Mouse (Mus musculus): ENCODE results near the gene Ivns1abp. TPM values are rescaled to one million over a fixed set of nuclear protein-coding genes. Genes with fewer than 3 reads are reported as not detected.
A peak's percentile ranks its signal among the peaks of the same experiment; 100 is the strongest.
"Not testable (repeated sequence)": the region's sequence is repeated elsewhere in the genome, so short reads cannot be mapped to it uniquely, and the experiment has no call there.

Gene Ivns1abp
- polyA plus RNA-seq, 1 experiment = not detected

- Histone ChIP-seq H3K27ac (ENCODE audit: insufficient read depth, low read depth, low read length) (peak overlapping the region; percentile 72), H3K4me1 (ENCODE audit: control insufficient read depth, insufficient read depth, low read length) (no peaks in the 10 kb centered on the region; the same call in 1 of the 2 replicates), H3K4me3 (ENCODE audit: insufficient read depth, low read depth, low read length) (peak overlapping the region; percentile 79)
- under 1% methylated on average over 55 of the region's 55 CpGs for WGBS
- TF ChIP-seq CTCF (IDR thresholded peaks at IDR 0.05; ENCODE audit: insufficient read depth, low read depth, low read length) = no peak
- 0 out of 2 replicates have a peak, but pooled peaks have one; percentile 40 for TF ChIP-seq POLR2A (IDR thresholded peaks at IDR 0.05; ENCODE audit: insufficient read depth, low read depth, low read length)
Observed at GRCm38 (mm10) chr1:151345109-151345862, 1.0 kb downstream of the Ivns1abp start.

GRCm38 (mm10) chr1:151345863-151346195 lies 1.6 kb downstream of the Ivns1abp start:
- TF ChIP-seq CTCF (IDR thresholded peaks at IDR 0.05; ENCODE audit: insufficient read depth, low read depth, low read length) = no peak
- TF ChIP-seq POLR2A (IDR thresholded peaks at IDR 0.05; ENCODE audit: insufficient read depth, low read depth, low read length) = no peak
- no peaks in the 10 kb centered on the region; the same call in 1 of the 2 replicates for H3K4me1 ChIP-seq (ENCODE audit: control insufficient read depth, insufficient read depth, low read length)
- no peak overlapping the region for H3K4me3 ChIP-seq (ENCODE audit: insufficient read depth, low read depth, low read length)
- H3K27ac ChIP-seq (ENCODE audit: insufficient read depth, low read depth, low read length) = no peak overlapping the region

GRCm38 (mm10) chr1:151346681-151347127 lies 2.4 kb downstream of the Ivns1abp start:
- TF ChIP-seq CTCF (IDR thresholded peaks at IDR 0.05; ENCODE audit: insufficient read depth, low read depth, low read length) (no peak), POLR2A (IDR thresholded peaks at IDR 0.05; ENCODE audit: insufficient read depth, low read depth, low read length) (no peak)
- WGBS = 47% methylated on average over 6 of the region's 6 CpGs
- H3K4me1 ChIP-seq (ENCODE audit: control insufficient read depth, insufficient read depth, low read length) = no peaks in the 10 kb centered on the region; the same call in 1 of the 2 replicates
- no peak overlapping the region for H3K27ac ChIP-seq (ENCODE audit: insufficient read depth, low read depth, low read length)
- H3K4me3 ChIP-seq (ENCODE audit: insufficient read depth, low read depth, low read length) = no peak overlapping the region

GRCm38 (mm10) chr1:151348293-151348692 lies 4.0 kb downstream of the Ivns1abp start:
- 80% methylated on average over 4 of the region's 4 CpGs for WGBS
- H3K27ac ChIP-seq (ENCODE audit: insufficient read depth, low read depth, low read length); H3K4me1 ChIP-seq (ENCODE audit: control insufficient read depth, insufficient read depth, low read length); H3K4me3 ChIP-seq (ENCODE audit: insufficient read depth, low read depth, low read length): not testable (repeated sequence)

GRCm38 (mm10) chr1:151352911-151353310 lies 8.6 kb downstream of the Ivns1abp start:
- WGBS = 84% methylated on average over 2 of the region's 2 CpGs
- Histone ChIP-seq H3K4me3 (ENCODE audit: insufficient read depth, low read depth, low read length) (no peak overlapping the region), H3K27ac (ENCODE audit: insufficient read depth, low read depth, low read length) (no peak overlapping the region), H3K4me1 (ENCODE audit: control insufficient read depth, insufficient read depth, low read length) (no peaks in the 10 kb centered on the region; the same call in 1 of the 2 replicates)
- TF ChIP-seq CTCF (IDR thresholded peaks at IDR 0.05; ENCODE audit: insufficient read depth, low read depth, low read length) (no peak), POLR2A (IDR thresholded peaks at IDR 0.05; ENCODE audit: insufficient read depth, low read depth, low read length) (no peak)

GRCm38 (mm10) chr1:151355994-151356393 lies 11.7 kb downstream of the Ivns1abp start:
- Histone ChIP-seq H3K4me1 (ENCODE audit: control insufficient read depth, insufficient read depth, low read length) (no peaks in the 10 kb centered on the region), H3K4me3 (ENCODE audit: insufficient read depth, low read depth, low read length) (no peak overlapping the region), H3K27ac (ENCODE audit: insufficient read depth, low read depth, low read length) (no peak overlapping the region)
- WGBS = 93% methylated on average over 5 of the region's 5 CpGs
- TF ChIP-seq CTCF (IDR thresholded peaks at IDR 0.05; ENCODE audit: insufficient read depth, low read depth, low read length) (no peak), POLR2A (IDR thresholded peaks at IDR 0.05; ENCODE audit: insufficient read depth, low read depth, low read length) (no peak)

- no peaks in the 10 kb centered on the region for H3K4me1 ChIP-seq (ENCODE audit: control insufficient read depth, insufficient read depth, low read length)
- WGBS = 92% methylated on average over 3 of the region's 3 CpGs
- no peak overlapping the region for H3K4me3 ChIP-seq (ENCODE audit: insufficient read depth, low read depth, low read length)
- no peak overlapping the region for H3K27ac ChIP-seq (ENCODE audit: insufficient read depth, low read depth, low read length)
- TF ChIP-seq POLR2A (IDR thresholded peaks at IDR 0.05; ENCODE audit: insufficient read depth, low read depth, low read length) (no peak), CTCF (IDR thresholded peaks at IDR 0.05; ENCODE audit: insufficient read depth, low read depth, low read length) (no peak)
Observed at GRCm38 (mm10) chr1:151359374-151359773, 15.1 kb downstream of the Ivns1abp start.

GRCm38 (mm10) chr1:151366944-151367605 lies 22.8 kb downstream of the Ivns1abp start:
- peaks cover 3% of the 10 kb centered on the region; the same call in 1 of the 2 replicates for H3K4me1 ChIP-seq (ENCODE audit: control insufficient read depth, insufficient read depth, low read length)
- no peak overlapping the region for H3K27ac ChIP-seq (ENCODE audit: insufficient read depth, low read depth, low read length)
- no peak for TF ChIP-seq CTCF (IDR thresholded peaks at IDR 0.05; ENCODE audit: insufficient read depth, low read depth, low read length)
- TF ChIP-seq POLR2A (IDR thresholded peaks at IDR 0.05; ENCODE audit: insufficient read depth, low read depth, low read length) = no peak
- H3K4me3 ChIP-seq (ENCODE audit: insufficient read depth, low read depth, low read length) = no peak overlapping the region
- WGBS = 92% methylated on average over 8 of the region's 8 CpGs

GRCm38 (mm10) chr1:151367721-151368324 lies 23.5 kb downstream of the Ivns1abp start:
- no peak overlapping the region for H3K27ac ChIP-seq (ENCODE audit: insufficient read depth, low read depth, low read length)
- 91% methylated on average over 5 of the region's 5 CpGs for WGBS
- peaks cover 3% of the 10 kb centered on the region; the same call in 1 of the 2 replicates for H3K4me1 ChIP-seq (ENCODE audit: control insufficient read depth, insufficient read depth, low read length)

More at GRCm38 (mm10) chr1:151367721-151368324, 23.5 kb downstream of the Ivns1abp start:
- no peak for TF ChIP-seq CTCF (IDR thresholded peaks at IDR 0.05; ENCODE audit: insufficient read depth, low read depth, low read length)
- no peak for TF ChIP-seq POLR2A (IDR thresholded peaks at IDR 0.05; ENCODE audit: insufficient read depth, low read depth, low read length)
- H3K4me3 ChIP-seq (ENCODE audit: insufficient read depth, low read depth, low read length) = no peak overlapping the region
